Mouse (Mus musculus) kidney, postnatal 36 days (tissue): ENCODE results near the gene Il17rc.

Experiments used
- DNase-seq, 2 experiments: peaks; one replicate each; pipeline ENCODE4 v3.0.0; 2021 to 2022; ENCODE audit warnings: mixed read lengths in 2 of 2

Il17rc gene

GRCm38 (mm10) chr6:113471297-113471936 lies at the start of gene Il17rc:
Il17rc (plus strand) TSS chr6:113471427.
- DNase-seq = peak; percentile 82

- no peak for DNase-seq
Observed at GRCm38 (mm10) chr6:113423000-113423399, 48.2 kb upstream of the Il17rc start.

GRCm38 (mm10) chr6:113424187-113424586 lies 47.0 kb upstream of the Il17rc start:
- DNase-seq = peak; percentile 32 to 49

GRCm38 (mm10) chr6:113426696-113427095 lies 44.5 kb upstream of the Il17rc start:
- no peak for DNase-seq

GRCm38 (mm10) chr6:113427397-113427796 lies 43.8 kb upstream of the Il17rc start:
- peak; percentile 25 to 74 for DNase-seq

GRCm38 (mm10) chr6:113428006-113428405 lies 43.2 kb upstream of the Il17rc start:
- DNase-seq = no peak

GRCm38 (mm10) chr6:113429965-113430364 lies 41.3 kb upstream of the Il17rc start:
- no peak for DNase-seq

GRCm38 (mm10) chr6:113430846-113431245 lies 40.4 kb upstream of the Il17rc start:
- no peak for DNase-seq

- DNase-seq = no peak
Observed at GRCm38 (mm10) chr6:113431801-113432200, 39.4 kb upstream of the Il17rc start.

- no peak for DNase-seq
Observed at GRCm38 (mm10) chr6:113433661-113434060, 37.6 kb upstream of the Il17rc start.

- no peak for DNase-seq
Observed at GRCm38 (mm10) chr6:113434691-113435090, 36.5 kb upstream of the Il17rc start.

- no peak for DNase-seq
Observed at GRCm38 (mm10) chr6:113435664-113436205, 35.5 kb upstream of the Il17rc start, which contains the start of gene Cidec. Cidec (minus strand) TSS chr6:113435760.

GRCm38 (mm10) chr6:113437135-113437534 lies 34.1 kb upstream of the Il17rc start:
- no peak for DNase-seq

GRCm38 (mm10) chr6:113438721-113439430 lies 32.4 kb upstream of the Il17rc start:
- peak in 1 of 2 experiments; percentile 41 for DNase-seq

- no peak for DNase-seq
Observed at GRCm38 (mm10) chr6:113440686-113441085, 30.5 kb upstream of the Il17rc start.

- peak; percentile 76 to 90 for DNase-seq
Observed at GRCm38 (mm10) chr6:113441147-113441680, 30.0 kb upstream of the Il17rc start.

GRCm38 (mm10) chr6:113442087-113442441 lies 29.2 kb upstream of the Il17rc start:
- DNase-seq = no peak

- peak; percentile 93 to 94 for DNase-seq
Observed at GRCm38 (mm10) chr6:113442442-113443090, 28.7 kb upstream of the Il17rc start, which contains the start of gene Jagn1. Jagn1 (plus strand) TSS chr6:113442569.

- peak in 1 of 2 experiments; percentile 26 for DNase-seq
Observed at GRCm38 (mm10) chr6:113443091-113443490, 28.1 kb upstream of the Il17rc start.

- peak in 1 of 2 experiments; percentile 57 for DNase-seq
Observed at GRCm38 (mm10) chr6:113444207-113444965, 26.8 kb upstream of the Il17rc start.

- DNase-seq = no peak
Observed at GRCm38 (mm10) chr6:113447639-113448038, 23.6 kb upstream of the Il17rc start.

GRCm38 (mm10) chr6:113451839-113452238 lies 19.4 kb upstream of the Il17rc start:
- DNase-seq = peak in 1 of 2 experiments; percentile 49
